Mouse (Mus musculus) erythroblast, embryonic 14.5 days (primary cell): ENCODE measurements around the gene Prkcb.

Source experiments
- GATA1 ChIP-seq: IDR thresholded peaks from 2 replicates; pipeline ENCODE4 v1.6.1; 2012; ENCODE audit warnings: low read length, inconsistent platforms, mixed read lengths
- TAL1 ChIP-seq: IDR thresholded peaks from 3 replicates; pipeline ENCODE4 v1.6.1; 2012; ENCODE audit warnings: low read length, inconsistent platforms, mixed read lengths

- TF ChIP-seq GATA1 (no peak), TAL1 (no peak)
Observed at GRCm38 (mm10) chr7:122494088-122494487, 205.5 kb downstream of the Prkcb start.
